Mouse (Mus musculus): ENCODE data around the gene Ppil1.
"Not testable (repeated sequence)": the region's sequence is repeated elsewhere in the genome, so short reads cannot be mapped to it uniquely, and the experiment has no call there.

DNA sequence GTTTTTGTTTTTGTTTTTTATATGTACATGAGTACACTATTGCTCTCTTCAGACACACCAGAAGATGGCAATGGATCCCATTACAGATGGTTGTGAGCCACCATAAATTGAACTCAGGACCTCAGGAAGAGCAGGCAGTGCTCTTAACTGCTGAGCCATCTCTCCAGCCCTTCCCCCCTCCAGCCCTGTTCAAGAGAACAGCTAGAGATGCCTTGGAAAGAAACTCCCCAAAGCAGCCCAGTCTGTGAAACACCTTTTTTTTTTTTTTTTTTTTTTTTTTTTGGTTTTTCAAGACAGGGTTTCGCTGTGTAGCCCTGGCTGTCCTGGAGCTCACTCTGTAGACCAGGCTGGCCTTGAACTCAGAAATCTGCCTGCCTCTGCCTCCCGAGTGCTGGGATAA is 3.1 kb upstream of the Ppil1 start:
- TF ChIP-seq POLR2A (IDR thresholded peaks at IDR 0.05; ENCODE audit: low read depth, low read length); CTCF (IDR thresholded peaks at IDR 0.05; ENCODE audit: extremely low read depth, insufficient read length, insufficient replicate concordance, low read depth, low read length): not testable (repeated sequence)
